Mouse (Mus musculus) bone marrow, adult 2 months (tissue): ENCODE measurements around the gene Csf1.

ENCODE experiments used
- CTCF ChIP-seq: fragments of 200-500 bp; IDR thresholded peaks from 2 replicates; pipeline ENCODE4 v1.5.1; 2011; ENCODE audit warnings: low read length, control low read depth; ENCODE audit not compliant: control insufficient read depth, insufficient read depth
- POLR2A ChIP-seq: fragments of 200-500 bp; IDR thresholded peaks from 2 replicates; pipeline ENCODE4 v1.6.1; 2011; ENCODE audit warnings: low read depth, mild to moderate bottlenecking, control low read depth, low read length, borderline replicate concordance; ENCODE audit not compliant: control insufficient read depth

GRCm38 (mm10) chr3:107776295-107776694, 16.0 kb upstream of the Csf1 start:
- TF ChIP-seq CTCF (no peak), POLR2A (no peak)
